Mouse (Mus musculus) testis, postnatal 10 days (tissue): ENCODE results near the gene Mettl7a2.
"Not testable (repeated sequence)": the region's sequence is repeated elsewhere in the genome, so short reads cannot be mapped to it uniquely, and the experiment has no call there.

Source experiments
- DNase-seq: peaks from one replicate; pipeline ENCODE4 v3.0.0; 2021; ENCODE audit warnings: low spot score

The Mettl7a2 gene

DNA sequence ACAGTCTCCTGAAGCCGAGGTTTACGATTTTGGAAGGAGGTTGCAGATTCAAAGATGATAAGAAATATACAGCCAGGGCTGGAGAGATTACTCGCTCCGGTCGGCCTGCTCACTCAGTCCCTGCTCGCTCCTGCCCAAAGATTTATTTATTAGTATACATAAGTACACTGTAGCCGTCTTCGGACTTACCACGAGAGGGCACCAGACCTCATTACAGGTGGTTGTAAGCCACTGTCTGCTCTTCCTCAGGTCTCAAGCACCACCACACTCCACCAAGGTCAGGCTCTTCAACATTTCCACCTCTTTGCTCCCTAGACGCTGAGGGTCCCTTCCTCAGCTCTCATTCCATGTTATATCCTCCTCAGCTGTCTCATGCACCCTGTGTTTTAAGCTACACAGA, 15.2 kb upstream of the Mettl7a2 start:
- DNase-seq = peak; percentile 75

DNA sequence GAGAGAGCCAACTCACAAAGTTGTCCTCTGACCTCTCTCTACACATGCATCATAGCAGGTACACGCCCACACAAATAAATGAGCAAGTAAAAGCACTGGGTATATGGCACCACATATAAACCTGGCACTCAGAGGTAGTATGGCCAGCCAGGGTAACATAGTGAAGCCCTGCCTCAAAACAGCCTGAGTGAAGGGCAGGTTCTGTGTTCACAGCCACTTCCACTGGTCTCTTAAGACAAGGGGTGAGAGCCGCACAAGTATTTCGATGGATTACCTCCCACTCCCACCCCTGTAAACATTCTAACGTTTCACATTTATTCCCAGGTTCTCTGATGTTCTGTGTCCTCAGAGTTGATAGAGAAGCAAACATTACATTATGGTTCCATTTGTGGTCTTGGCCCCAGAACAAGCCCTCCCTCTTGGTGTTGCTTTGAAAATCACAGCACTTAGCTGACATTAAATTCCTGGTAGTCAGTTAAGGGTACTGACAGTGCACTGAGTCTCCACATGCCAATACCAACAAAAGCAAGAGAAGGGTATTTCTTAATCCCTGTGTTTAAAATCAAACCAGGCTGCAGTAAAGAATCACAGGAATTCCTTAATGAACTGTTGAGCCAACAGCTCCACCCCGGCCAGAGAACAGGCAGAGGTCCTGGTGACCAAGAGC, 11.6 kb upstream of the Mettl7a2 start:
- not testable (repeated sequence) for DNase-seq

DNA sequence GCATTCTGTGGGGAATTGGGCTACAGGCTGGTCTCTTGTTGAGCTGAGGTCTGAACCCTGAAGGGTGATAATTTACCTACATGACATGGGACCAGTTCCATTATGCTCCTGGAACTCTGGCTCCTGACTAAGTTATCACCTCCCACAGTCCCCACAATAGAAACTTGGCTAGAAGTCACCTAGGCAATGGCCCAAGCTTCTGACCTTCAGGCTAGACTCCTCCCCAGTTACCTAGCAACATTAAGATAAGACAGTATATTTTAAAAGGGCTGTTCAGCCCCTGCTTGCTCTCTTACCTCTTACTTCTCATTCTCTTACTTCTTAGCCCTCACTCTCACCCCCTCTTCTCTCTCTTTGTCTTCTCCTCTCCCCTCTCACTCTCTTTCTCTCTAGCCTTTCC, 7.5 kb upstream of the Mettl7a2 start:
- no peak for DNase-seq

DNA sequence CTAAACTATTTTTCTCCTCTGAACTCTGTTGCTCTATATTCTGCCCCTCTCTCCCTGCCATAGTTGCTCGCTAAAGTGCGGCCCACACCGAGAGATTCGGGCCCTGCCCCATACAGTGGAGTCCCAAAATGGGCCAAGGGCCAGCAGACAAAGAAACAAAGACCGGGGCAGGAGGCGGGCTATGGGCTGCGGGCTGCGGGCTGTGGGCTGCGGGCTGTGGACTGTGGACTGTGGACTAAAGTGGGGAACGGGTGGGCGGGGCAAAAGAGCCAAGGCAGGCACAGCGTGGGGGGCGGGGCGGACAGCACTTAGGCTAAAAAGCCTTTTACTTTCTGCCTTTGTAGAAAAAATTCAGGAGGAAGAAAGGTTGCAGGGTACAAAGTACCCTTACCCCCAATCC, 6.2 kb upstream of the Mettl7a2 start:
- no peak for DNase-seq

DNA sequence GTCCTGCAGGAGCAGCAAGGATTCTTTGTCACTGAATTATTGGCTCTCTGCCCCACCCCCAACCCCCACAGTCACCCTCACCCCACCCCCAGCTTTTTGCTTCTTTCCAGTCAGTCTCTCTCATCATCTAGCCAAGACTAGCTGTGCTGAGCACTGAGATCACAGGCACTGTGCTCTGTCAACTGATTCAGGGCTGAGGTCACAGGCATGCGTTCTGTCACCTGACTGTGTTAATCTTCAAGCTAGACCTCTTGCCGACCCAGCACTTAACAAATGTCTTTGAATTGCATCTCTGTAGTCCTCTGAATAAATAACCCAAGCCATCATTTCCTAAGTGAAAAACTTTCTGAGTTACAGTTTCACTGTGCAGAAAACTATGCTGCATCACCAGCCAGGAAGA, 3.5 kb upstream of the Mettl7a2 start:
- no peak for DNase-seq

DNA sequence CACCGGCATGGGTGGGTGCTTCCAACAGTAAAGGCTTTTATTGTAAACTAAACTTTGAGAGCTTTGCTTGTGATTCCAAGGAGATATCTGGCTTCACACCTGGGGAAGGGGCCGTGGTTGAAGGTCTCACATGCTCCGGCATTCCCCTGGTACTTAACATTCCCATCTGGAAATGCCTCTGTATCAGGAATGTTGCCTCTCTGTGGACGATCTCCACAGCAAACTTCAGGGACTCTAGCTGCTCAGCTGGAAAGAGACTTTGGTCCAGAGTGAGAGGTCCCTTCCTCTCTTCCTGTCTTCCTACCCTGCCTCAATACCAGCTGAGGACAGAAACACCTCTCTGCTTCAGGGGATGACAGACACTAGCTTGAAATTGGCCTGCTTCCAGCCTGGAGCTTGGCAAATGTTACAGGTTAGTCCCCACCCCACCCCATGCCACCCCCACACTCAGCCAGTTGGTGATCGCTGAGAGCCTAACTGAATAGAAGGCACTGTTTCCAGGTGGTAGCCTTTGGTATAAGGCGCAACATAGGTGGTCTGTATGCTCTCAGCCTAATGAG, 1.4 kb upstream of the Mettl7a2 start:
- DNase-seq = no peak

DNA sequence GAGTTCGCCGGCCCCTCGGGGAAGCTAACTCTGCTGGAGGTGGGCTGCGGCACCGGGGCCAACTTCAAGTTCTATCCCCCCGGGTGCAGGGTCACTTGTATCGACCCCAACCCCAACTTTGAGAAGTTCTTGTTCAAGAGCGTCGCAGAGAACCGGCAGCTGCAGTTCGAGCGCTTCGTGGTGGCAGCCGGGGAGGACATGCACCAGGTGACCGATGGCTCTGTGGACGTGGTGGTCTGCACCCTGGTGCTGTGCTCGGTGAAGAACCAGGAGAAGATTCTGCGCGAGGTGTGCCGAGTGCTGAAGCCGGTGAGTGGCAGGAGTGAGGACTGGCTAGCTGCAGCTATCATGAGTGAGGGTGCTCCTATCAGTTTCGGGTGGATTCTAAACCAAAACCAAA, 399 bp downstream of the Mettl7a2 start:
- DNase-seq = not testable (repeated sequence)

DNA sequence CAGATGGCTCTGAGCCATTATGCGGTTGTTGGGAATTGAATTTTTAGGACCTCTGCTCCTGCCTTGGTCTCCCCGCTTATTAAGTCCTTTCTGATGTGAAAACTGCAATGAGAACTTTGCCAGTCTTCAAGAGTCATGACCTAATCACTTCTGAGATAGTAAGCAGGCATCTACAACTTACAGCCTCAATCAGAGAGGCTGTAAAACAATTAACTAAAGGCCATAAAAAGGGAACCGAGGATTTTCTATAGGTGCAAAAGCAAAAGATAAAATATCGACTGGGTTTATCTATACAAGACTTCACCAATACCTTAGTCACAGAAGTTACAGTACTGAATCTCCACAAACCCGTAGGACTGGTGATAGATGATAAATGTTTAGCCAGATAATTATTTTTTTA, 2.9 kb downstream of the Mettl7a2 start:
- DNase-seq = no peak

DNA sequence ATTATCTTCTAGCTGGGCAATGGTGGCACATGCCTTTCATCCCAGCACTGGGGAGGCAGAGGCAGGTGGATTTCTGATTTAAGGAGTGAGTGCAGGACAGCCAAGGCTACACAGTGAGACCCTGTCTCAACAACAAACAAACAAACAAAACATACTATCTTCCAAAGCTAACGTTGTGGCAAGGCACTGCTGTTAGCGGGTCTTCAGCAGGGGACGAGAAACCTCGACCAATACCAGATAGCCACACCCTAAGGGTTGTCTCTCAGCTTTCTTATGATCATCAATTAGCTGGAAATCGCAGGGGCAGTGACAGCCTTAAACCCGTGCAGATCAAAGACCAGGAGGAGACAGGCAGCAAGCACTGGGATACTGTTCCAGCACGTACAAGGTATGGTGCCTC, 11.2 kb downstream of the Mettl7a2 start, which contains the start of gene Higd1c:
TSS of gene Higd1c (plus strand) at position 301 of the 400 bp plus-strand sequence.
- DNase-seq = no peak

DNA sequence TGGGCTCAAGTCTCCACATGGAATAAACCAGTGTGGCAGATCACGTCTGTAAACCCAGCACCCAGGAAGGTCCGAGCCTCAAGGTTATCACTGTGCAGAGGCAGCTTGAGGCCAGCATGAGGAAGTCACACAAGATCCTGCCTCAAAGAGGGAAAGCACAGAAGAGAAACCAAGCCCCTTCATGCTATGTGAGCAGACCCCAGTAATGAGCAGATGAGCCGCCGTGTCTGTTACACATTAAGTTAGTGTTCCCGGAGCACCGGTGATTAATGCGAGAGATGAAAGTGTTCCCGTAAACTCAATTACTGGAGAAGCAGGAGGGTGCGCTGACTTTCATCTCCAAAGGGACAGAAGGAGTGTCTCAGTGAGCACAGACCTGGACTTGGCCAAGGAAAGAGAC, 13.0 kb downstream of the Mettl7a2 start:
- not testable (repeated sequence) for DNase-seq

DNA sequence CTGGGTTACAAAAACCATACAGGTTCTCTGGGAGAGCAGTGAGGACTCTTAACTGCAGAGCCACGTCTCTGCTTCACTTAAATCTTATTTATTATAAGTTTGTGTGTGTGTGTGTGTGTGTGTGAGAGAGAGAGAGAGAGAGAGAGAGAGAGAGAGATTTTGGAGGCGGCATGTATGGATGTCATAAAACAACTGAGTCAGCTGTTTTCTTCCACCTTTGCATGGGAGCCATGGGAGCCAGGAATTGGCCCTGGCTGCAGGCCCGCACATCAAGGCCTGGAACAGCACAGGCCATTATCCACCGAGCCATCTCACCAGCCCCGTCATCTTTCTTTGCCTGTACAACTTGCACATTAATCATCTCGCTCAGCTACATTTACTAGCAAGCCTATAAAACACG, 14.1 kb downstream of the Mettl7a2 start:
- DNase-seq = no peak

DNA sequence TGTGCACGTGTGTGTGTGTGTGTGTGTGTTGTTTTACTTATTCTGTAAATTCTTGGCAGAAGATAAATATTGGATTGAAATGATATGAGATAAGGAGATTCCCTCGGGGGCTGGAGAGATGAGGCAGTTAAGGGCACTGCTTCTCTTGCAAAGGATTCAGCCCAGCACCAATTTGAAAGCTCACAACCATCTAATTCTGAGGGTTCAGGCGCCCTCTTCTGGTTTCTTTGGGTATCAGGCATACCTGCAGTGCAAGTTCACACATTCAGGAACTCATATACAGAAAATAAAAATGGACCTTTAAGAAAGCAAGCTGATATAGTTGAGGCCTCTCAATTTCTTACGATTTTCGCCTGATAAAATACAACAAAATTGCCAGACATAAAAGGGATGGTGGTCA, 22.1 kb downstream of the Mettl7a2 start:
- peak; percentile 73 for DNase-seq

DNA sequence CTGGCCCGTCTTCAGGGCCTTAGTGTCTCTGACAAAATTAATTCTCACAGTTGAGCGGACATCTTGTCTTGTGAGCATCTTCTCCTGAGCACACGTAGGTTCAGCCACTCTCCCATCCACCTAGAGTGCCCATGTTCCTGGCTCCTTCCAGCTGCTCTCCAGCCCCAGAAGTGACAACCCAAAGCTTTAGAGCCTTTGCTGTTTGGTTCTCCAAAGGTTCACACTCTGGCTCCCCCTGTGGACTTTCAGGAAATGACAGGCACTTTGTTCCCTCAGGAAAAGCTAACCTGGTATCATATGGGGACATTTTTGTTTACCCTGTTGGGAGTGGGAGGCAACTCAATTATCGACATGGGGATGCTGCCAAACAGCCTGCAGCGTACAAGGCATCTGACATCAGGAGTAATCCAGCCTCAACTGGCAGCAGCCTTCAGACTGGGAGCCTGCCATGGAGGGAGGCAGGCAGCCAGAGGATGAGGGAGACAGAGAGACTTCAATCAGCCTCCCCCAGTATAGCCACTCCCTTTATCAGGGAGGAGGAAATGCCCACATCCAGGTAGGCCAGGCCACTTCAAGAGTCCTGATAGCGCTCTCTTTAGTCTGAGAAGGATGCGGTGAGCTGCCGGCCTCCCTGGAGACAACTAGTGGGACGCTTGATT, 25.0 kb downstream of the Mettl7a2 start:
- DNase-seq = not testable (repeated sequence)

DNA sequence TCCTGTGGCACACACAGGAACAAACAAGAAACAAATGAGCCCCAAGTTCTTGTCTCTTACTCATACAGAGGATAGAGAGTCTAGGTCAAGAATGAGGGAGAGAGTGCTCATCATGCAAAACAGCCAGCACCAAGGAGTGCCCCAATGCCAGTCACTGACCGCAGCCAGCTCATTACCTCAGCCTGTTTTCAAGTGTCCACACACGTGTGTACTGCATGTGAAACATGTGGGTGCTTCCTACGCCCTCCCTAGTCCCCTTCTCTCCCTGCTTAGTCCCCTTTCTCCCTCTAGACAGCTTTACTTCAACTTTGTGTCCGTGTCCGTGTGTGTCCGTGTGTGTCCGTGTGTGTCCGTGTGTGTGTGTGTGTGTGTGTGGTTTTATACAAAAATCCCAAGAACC, 26.7 kb downstream of the Mettl7a2 start:
- DNase-seq = no peak

DNA sequence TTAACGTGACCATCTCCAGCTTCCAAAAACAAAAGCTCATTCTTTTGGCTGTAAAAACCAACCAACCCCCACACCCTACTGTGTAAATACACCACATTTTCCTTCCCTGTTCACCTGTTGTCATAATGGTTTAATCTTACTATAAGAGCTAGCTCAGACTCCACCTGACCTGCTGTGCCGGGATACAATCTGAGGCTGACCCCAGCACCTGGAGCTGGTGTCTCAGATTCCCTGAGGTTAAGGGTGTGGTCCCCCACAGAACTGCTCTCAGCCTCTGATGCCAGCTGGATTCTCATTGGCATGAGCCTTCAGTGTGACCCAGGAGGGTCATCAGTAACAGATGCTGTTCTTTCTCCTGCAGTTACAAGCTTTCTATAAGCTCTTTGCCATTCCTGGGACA, 27.1 kb downstream of the Mettl7a2 start:
- DNase-seq = no peak

DNA sequence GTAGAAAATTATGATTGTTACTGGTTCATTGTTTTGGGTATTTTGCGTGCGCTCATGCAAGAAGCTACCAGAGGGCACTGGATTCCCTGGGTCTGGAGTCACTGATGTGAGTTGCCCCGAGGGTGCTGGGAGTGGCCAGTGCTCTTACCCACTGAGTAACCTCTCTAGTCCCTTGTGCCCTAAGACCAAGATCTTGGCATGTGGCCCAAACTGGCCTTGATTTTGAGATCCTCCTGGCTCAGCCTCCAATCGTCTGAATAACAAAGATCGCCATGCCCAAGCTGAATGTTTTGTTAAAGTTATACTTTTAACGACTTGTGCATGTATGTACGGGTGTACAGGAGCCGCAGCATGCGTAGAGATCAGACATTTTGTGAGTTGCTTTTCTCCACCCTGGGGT, 32.7 kb downstream of the Mettl7a2 start:
- no peak for DNase-seq

DNA sequence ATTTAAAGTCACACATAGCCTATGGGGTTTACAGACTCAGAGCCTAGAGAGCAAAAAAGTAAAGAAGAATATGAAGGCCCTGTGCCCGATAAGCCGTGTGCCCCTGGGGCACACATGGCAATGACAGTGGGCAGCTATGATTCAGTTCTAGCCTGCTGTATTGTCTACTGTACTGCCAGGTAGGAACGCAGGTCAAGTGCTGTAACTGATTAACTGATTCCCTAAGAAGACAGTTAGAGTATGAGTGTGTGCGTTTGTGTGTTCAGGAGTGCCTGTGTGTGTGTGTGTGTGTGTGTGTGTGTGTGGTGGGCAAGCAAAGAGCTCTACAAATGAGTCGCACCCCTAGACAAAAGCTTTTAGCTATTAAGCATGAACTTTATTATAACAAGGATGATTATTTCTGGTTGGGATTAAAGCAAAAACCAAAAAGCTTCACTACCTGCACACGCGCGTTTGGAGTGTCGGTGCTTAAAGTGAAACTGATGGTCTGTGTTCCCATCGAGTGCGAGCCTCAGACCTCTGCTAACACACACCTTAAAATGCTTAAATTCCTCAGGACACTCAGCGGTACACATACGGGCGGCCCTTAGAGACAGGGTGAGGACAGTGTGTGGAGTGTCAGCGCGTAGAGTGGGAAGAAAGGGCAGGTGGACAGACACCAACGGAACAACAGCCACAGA, 34.7 kb downstream of the Mettl7a2 start:
- no peak for DNase-seq

DNA sequence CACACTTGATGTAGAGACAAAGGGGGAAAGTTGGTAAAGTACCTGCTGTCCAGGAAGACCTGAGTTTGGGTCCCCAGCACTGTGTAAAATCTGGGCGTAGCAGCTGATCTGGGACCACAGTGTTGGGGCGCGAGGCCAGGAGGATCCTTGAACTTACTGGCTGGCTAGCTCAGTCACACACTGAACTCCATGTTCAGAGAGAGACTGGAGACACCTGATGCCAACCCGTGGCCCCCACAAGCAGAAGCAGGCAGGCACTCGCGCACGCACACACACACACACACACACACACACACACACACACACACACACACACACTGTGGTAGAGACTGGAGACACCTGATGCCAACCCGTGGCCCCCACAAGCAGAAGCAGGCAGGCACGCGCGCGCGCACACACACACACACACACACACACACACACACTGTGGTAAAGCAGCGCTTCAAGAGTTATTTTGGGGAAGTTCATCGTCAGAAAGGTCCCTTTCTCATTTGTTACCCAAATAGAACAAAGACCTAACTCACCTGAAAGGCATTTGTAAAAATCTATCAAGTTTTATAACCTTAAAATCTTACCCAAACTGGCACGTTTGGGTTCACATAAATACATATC, 35.3 kb downstream of the Mettl7a2 start:
- no peak for DNase-seq

DNA sequence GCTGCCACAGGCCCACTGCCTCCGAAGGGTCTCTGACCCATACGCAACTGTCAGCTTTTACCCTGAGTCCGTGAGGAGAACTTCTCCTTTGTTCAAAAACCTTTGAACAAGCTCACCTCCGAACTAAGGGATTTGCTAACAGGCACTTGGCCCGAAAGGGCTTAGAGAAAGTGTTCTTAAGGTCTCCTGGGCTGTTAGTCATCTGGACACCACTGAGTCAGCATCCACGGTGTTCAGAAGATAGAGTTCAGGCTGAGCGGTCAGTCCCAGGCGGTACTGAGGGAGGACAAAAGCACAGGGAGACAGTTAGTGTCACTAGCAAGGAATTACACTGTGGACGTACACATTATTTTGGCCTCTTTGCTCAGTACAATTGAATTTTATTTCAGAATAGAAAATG, 35.9 kb downstream of the Mettl7a2 start:
- no peak for DNase-seq

DNA sequence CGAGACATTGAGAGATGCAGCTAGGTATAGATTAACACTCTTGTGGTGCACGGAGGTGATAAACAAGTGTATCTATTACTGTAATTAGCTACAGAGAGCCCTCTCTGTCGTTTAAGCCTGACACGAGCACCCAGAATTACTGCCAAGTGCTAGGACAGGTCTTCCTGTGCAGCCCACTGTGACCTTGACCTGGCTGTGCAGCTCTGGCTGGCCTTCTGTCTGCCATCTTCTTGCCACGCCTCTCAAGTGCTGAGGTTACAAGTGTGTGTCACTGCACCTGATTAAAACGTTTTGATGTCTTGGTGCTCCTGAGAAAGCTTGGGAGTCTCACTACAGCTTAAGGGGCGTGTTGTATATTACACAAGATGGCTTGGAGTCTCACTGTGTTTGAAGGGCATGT, 38.1 kb downstream of the Mettl7a2 start:
- no peak for DNase-seq

DNA sequence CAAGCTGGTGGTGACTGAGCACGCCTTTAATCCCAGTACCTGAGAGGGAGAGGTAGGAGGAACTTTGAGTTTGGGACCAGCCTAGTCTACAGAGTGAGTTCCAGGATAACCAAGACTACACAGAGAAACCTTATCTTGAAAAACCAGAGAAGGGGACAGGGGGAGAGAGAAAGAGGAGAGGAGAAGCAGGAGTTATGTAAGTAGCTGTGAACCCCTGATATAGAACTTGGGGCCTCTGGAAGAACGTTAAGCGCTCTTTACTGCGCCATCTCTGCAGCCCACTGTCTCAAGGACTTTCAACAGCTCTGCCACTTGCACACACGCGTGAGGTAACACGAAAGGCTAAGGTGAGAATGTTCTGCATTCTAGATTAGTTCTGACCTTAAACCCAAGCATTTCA, 38.6 kb downstream of the Mettl7a2 start:
- DNase-seq = no peak

DNA sequence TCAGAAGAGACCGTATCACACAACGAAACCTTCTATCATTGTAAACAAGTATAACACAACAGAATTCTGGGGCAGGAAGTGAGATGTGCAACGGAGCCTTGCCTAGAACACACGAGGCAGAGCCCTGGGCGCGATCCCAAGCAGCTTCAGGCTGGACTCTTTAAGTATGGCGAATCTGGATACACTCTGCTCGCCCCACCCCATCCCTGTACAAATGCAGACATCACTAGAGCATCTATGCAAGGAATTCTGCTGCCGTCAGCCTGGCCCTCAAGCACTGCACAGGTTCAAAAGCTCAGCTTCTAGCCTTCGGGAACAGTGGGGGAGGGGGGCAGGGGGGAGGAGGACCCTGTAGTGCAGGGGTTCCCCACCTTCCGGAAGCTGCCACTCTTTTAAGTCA, 40.0 kb downstream of the Mettl7a2 start:
- DNase-seq = no peak

DNA sequence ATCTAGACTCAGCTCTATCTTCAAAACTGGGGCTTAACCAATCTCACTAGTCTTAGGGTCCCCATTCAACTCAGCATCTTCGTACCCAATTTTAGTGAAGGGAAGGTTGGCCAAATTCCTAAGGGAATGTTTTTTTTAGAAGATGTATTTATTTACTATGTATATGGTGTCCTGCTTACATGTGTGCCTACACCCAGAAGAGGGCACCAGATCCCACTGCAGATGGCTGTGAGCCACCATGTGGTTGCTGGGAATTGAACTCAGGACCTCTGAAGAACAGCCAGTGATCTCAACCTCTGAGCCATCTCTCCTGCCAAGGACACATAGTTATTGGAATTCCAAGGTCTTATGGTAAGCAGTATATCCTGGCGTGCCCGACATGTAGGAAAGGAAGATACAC, 42.6 kb downstream of the Mettl7a2 start:
- no peak for DNase-seq
